Mouse (Mus musculus) heart, embryonic 11.5 days (tissue): ENCODE data around the gene Txnrd2. TPM values are rescaled to one million over a fixed set of nuclear protein-coding genes. Genes with fewer than 3 reads are reported as not detected.

Experiments
- ATAC-seq: fragments of 200-750 bp; cut with Nextera tagmentation; replicated peaks from 2 replicates; pipeline ENCODE4 v1.8.0; 2017; ENCODE audit warnings: moderate library complexity; ENCODE audit not compliant: insufficient number of reproducible peaks, low FRiP score, low TSS enrichment
- H3K27ac ChIP-seq: fragments of 300-500 bp; sonication (generic); 2 replicates; pipeline ENCODE4 v1.5.1; 2014; ENCODE audit warnings: mild to moderate bottlenecking, low read depth, low read length
- H3K27me3 ChIP-seq: fragments of 300-500 bp; sonication (generic); 2 replicates; pipeline ENCODE4 v1.6.1; 2014; ENCODE audit warnings: mild to moderate bottlenecking, low read length, mixed read lengths; ENCODE audit not compliant: control insufficient read depth, insufficient read depth
- H3K36me3 ChIP-seq: fragments of 300-500 bp; sonication (generic); 2 replicates; pipeline ENCODE4 v1.6.1; 2014; ENCODE audit warnings: mild to moderate bottlenecking, low read length, moderate library complexity, mixed read lengths; ENCODE audit not compliant: control insufficient read depth, insufficient read depth
- H3K4me1 ChIP-seq: fragments of 300-500 bp; sonication (generic); 2 replicates; pipeline ENCODE4 v1.6.1; 2014; ENCODE audit warnings: low read length; ENCODE audit not compliant: control insufficient read depth, insufficient read depth
- H3K4me2 ChIP-seq: fragments of 300-500 bp; sonication (generic); 2 replicates; pipeline ENCODE4 v1.6.1; 2014; ENCODE audit warnings: mild to moderate bottlenecking, moderate library complexity
- H3K4me3 ChIP-seq: fragments of 300-500 bp; sonication (generic); 2 replicates; pipeline ENCODE4 v1.5.1; 2014; ENCODE audit warnings: low read depth, low read length
- H3K9ac ChIP-seq: fragments of 300-500 bp; sonication (generic); 2 replicates; pipeline ENCODE4 v1.6.1; 2014; ENCODE audit warnings: mild to moderate bottlenecking, low read depth, low read length, moderate library complexity
- H3K9me3 ChIP-seq: fragments of 300-500 bp; sonication (generic); replicated peaks from 2 replicates; pipeline ENCODE4 v1.6.1; 2016; ENCODE audit warnings: low read length; ENCODE audit not compliant: control insufficient read depth
- WGBS: fragments of 180-500 bp; shearing (Covaris S2); extraction: QIAGEN DNeasy Blood & Tissue Kit; methylation state at CpG from one replicate; pipeline ENCODE4 v1.1.7; 2014; ENCODE audit not compliant: insufficient replicate concordance; 5-methylcytosine and 5-hydroxymethylcytosine counted together
- polyA plus RNA-seq: library from polyadenylated mRNA; unstranded; fragments of >200 nt; fragmentation: Nextera tagmentation; extraction: Ambion mirVana; gene quantifications from 2 replicates; pipeline ENCODE4 v1.2.1, GENCODE M21; 2014

The Txnrd2 gene
- polyA plus RNA-seq, 1 experiment from 2014 or later = 32.8 TPM

DNA sequence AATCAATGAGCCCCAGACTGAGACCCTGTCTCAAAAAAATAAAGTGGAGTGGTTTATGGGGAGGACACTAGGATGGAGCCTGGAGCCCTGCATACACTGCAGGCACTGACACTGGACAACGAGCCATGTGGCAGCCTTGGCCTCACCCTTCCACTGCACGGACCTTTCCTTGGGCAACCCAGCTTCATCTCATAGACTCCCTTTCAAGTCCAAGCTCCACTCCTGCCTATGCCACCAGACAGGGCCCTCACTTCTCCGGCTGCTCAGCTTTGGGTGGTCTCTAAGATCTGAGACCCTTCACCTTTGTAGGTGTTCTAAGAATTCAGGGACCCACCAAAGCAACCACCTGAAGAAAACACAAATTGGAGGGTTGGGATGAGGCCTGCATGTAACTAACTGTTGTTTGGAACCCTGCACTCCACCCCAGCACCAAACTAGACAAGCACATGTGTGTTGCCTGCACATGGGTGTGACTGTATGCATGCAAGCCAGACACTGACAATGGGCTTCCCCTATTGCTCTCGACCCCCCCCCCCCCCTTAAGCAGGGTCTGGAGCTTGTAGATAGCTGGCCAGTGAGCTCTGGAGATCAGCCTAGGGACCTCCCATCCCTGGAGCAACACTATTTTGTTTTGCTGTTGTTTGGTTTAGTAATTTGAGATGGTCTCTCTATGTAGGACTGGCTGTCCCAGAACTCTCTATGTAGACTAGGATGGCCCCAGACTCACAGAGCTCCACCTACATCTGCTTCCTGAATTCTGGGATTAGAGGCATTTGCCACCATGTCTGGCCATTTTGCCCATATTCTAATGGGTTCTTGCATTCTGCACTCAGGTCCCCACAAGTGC is 7.2 kb upstream of the Txnrd2 start:
- peaks cover 8% of the 10 kb centered on the region for H3K36me3 ChIP-seq
- H3K9me3 ChIP-seq = no peaks in the 10 kb centered on the region
- WGBS = 77% methylated on average over 4 of the region's 4 CpGs
- ATAC-seq = 0 out of 2 replicates have a peak, but pooled peaks have one; percentile 12
- H3K4me2 ChIP-seq = no peak overlapping the region
- H3K27ac ChIP-seq = no peak overlapping the region
- no peak overlapping the region for H3K9ac ChIP-seq
- peaks cover 7% of the 10 kb centered on the region for H3K4me1 ChIP-seq
- H3K27me3 ChIP-seq = no peaks in the 10 kb centered on the region
- no peak overlapping the region for H3K4me3 ChIP-seq

DNA sequence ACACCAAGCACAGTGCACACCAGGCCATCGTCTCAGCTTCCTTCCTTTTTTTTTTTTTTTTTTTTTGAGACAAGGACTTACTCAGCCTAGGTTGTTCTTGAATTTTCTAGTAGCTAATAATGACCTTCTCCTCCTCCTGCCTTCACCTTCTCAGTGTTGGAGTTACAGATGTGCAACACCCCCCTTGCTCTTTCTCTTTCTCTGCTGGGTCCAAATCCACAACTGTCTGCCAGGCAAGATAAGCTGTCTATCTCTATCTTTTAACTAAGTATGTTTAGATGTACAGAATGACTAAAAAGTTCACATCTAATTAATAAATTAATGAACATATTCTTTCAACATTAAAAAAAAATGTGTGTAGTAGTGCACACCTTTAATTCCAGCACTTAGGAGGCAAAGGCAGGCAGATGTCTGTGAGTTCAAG is 6.6 kb upstream of the Txnrd2 start:
- H3K9ac ChIP-seq = no peak overlapping the region
- no peaks in the 10 kb centered on the region for H3K27me3 ChIP-seq
- peaks cover 13% of the 10 kb centered on the region for H3K4me1 ChIP-seq
- no peak overlapping the region for H3K4me3 ChIP-seq
- no peak overlapping the region for H3K4me2 ChIP-seq
- ATAC-seq = no peak
- no peak overlapping the region for H3K27ac ChIP-seq
- peaks cover 6% of the 10 kb centered on the region for H3K36me3 ChIP-seq
- H3K9me3 ChIP-seq = no peaks in the 10 kb centered on the region
- WGBS = 56% methylated on average over 1 of the region's 1 CpGs

DNA sequence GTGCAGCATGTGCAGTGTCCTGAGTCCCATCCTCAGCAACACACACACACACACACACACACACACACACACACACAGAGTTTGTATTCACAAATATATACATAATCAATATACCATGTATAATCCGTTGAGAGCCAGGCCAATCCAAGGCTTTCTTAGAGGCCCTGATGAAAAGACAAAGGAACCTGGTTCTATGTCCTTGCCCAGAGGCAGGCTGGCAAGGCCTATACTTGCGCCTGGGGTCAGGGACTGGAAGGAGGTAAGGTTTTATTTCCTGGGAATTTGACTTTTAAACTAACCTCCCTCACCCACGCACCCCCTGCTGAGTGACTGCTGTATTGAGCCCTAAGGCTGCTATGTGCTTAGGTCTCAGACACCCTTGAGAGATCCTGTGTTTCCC is 5.6 kb upstream of the Txnrd2 start:
- H3K4me1 ChIP-seq = peaks cover 19% of the 10 kb centered on the region
- no peak overlapping the region for H3K9ac ChIP-seq
- 0 out of 2 replicates have a peak, but pooled peaks cover 3% of the 10 kb centered on the region for H3K36me3 ChIP-seq
- H3K9me3 ChIP-seq = no peaks in the 10 kb centered on the region
- whole genome bisulfite sequencing = 75% methylated on average over 3 of the region's 3 CpGs
- H3K27me3 ChIP-seq = no peaks in the 10 kb centered on the region
- H3K4me3 ChIP-seq = no peak overlapping the region
- H3K4me2 ChIP-seq = no peak overlapping the region
- H3K27ac ChIP-seq = no peak overlapping the region
- ATAC-seq = no peak

GRCm38 (mm10) chr16:18423203-18423914 is 2.8 kb upstream of the Txnrd2 start:
- Histone ChIP-seq H3K4me1 (peaks cover 23% of the 10 kb centered on the region), H3K4me3 (no peak overlapping the region), H3K27ac (no peak overlapping the region), H3K36me3 (no peaks in the 10 kb centered on the region), H3K9ac (no peak overlapping the region), H3K4me2 (peak overlapping the region; percentile 74; the same call in 1 of the 2 replicates), H3K9me3 (no peaks in the 10 kb centered on the region), H3K27me3 (no peaks in the 10 kb centered on the region)
- no peak for ATAC-seq
- 84% methylated on average over 7 of the region's 7 CpGs for WGBS

DNA sequence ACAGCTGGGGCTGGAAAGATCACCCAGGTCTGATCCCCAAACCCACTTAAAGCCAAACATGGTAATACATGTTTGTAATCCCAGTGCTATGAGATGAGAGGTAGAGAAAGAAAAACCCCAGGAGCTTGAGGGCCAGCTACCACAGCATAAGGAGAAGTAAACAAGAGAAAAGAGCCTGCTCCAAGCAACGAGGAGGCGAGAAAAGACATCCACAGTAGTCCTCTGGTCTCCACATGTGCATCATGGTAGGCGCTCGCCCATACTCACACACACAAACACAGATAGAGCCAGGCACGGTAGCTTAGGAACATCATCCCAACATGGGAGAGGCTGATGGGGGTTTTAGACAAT is 2.3 kb upstream of the Txnrd2 start:
- Histone ChIP-seq H3K27ac (peak overlapping the region; percentile 3; the same call in 1 of the 2 replicates), H3K4me1 (peaks cover 25% of the 10 kb centered on the region), H3K9ac (no peak overlapping the region), H3K4me3 (no peak overlapping the region), H3K9me3 (no peaks in the 10 kb centered on the region), H3K27me3 (no peaks in the 10 kb centered on the region), H3K4me2 (peak overlapping the region; percentile 74; the same call in 1 of the 2 replicates), H3K36me3 (no peaks in the 10 kb centered on the region)
- 89% methylated on average over 5 of the region's 5 CpGs for WGBS
- no peak for ATAC-seq

DNA sequence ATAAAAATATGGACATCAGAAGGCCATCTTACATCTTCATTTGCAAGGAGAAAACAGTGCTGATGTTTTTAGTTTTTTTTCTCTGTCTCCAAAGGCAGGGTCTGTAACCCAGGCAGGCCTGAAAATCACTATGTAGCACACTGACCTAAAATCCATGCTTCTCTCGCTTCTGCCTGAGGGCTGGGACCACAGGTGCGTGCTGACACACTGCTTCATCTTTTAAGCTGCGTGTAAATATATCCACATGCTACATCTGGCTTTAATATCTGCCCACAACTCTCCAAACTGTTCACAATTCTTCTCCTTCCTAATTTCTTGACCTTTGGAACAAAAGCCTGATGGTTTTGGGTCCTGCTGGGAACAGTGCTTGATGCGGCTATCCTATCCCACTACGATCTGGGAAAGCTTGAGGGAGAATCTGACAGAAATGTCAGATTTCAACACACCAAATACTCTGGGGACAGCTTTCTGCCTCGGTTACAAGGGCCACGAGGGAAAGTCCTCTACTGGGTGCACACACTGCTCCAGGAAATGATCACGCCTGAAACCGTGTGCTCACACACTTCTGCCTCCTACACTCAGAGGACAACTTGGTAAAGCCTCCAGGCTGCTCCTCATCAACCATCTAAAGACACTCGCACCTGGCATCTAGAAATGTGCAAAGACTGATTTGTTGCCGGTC is 1.7 kb upstream of the Txnrd2 start:
- Histone ChIP-seq H3K4me3 (no peak overlapping the region), H3K9ac (no peak overlapping the region), H3K9me3 (no peaks in the 10 kb centered on the region), H3K4me2 (peak overlapping the region; percentile 74), H3K27ac (peak overlapping the region; percentile 3; the same call in 1 of the 2 replicates), H3K4me1 (peaks cover 25% of the 10 kb centered on the region), H3K36me3 (no peaks in the 10 kb centered on the region), H3K27me3 (no peaks in the 10 kb centered on the region)
- ATAC-seq = no peak
- WGBS = 81% methylated on average over 11 of the region's 11 CpGs

- peak overlapping the region; percentile 90 for H3K4me3 ChIP-seq
- no peaks in the 10 kb centered on the region for H3K36me3 ChIP-seq
- peaks cover 25% of the 10 kb centered on the region for H3K4me1 ChIP-seq
- peak overlapping the region; percentile 95 for H3K9ac ChIP-seq
- ATAC-seq = no peak
- WGBS = 15% methylated on average over 10 of the region's 10 CpGs
- H3K4me2 ChIP-seq = peak overlapping the region; percentile 74
- H3K27me3 ChIP-seq = no peaks in the 10 kb centered on the region
- no peaks in the 10 kb centered on the region for H3K9me3 ChIP-seq
- peak overlapping the region; percentile 70 for H3K27ac ChIP-seq
These were observed 539 bp upstream of the Txnrd2 start for GRCm38 (mm10) chr16:18425475-18426214.

DNA sequence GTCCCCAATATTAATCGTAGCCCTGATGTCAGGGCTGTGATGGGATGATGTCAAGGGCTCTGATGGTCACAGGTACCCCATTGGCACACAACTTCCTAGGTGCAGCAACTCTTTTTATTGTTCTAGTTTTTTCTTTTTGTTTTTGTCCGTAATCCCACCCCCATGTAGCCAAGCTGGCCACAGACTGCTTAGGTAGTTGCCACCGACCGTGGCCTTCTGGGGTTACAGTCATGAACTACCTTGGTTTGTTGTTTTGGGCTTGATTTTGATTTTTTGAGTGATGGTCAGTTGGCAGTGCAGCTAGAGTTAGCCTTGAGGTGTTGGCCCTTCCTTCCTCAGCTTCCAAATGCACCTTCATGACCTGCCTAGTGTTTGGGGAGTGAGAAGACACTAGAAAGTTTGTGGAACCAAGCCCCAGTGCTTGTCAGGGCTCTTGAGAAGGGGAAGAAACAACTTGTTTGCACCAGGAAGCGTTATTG is 657 bp downstream of the Txnrd2 start, which contains the start of gene Comt:
Gene Comt, minus strand, starts transcription at position 51 of the 479 bp plus-strand sequence.
- H3K27me3 ChIP-seq = no peaks in the 10 kb centered on the region
- peaks cover 25% of the 10 kb centered on the region for H3K4me1 ChIP-seq
- peak within 1 kb of the TSS; percentile 95 for H3K9ac ChIP-seq
- H3K27ac ChIP-seq = peak within 1 kb of the TSS; percentile 70
- H3K36me3 ChIP-seq = no peaks in the 10 kb centered on the region
- ATAC-seq = no peak
- peak within 1 kb of the TSS; percentile 90 for H3K4me3 ChIP-seq
- WGBS = 53% methylated on average over 5 of the region's 5 CpGs
- H3K4me2 ChIP-seq = peak within 1 kb of the TSS; percentile 74
- H3K9me3 ChIP-seq = no peaks in the 10 kb centered on the region
